Mouse (Mus musculus): ENCODE data around the gene Apol6.

Gene Apol6

DNA sequence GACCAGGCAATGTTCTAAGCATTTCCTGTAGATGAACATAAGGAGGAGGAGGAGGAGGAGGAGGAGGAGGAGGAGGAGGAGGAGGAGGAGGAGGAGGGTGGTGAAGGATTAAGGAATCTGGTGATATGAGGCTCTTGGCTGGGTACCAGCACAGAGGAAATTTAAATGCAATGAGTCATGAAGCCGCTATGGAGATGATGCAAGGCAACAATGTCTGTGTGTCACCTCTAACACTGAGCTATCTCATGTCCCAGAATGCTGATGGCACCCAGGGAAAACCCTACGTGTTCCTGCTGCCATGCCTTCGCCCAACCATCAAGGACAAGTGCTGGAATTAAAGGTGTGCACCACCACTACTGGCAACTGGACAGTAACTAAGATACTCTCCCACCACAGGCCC is 24.5 kb downstream of the Apol6 start:
- DNase-seq (ENCODE audit: extremely low read depth, low read depth), result no peak

GRCm38 (mm10) chr15:77070745-77071268 is 26.3 kb downstream of the Apol6 start:
- DNase-seq (ENCODE audit: extremely low read depth, low read depth), result no peak

DNA sequence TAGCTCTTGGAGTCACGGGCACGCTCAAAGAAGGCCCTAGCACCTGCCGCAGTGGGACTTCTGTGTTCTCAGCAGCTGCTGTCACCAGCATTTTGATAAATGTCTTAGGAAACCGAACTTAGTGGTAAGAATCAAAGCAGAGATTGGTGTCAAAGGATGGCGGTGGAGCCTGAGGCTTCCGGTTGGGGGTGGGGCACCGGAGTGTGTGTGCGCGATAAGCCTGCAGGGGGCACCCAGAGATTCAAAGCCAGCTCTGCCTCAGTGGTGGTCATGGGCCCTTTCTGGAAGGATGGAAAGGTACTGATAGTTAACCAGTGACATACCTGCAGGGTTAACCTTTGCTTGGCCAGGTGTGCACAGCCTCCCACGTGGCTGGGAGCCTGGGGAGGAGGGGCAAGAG is 27.0 kb downstream of the Apol6 start:
- peak; percentile 28 for DNase-seq (ENCODE audit: extremely low read depth, low read depth)

- no peak for DNase-seq (ENCODE audit: extremely low read depth, low read depth)
Observed at GRCm38 (mm10) chr15:77072556-77073163, 28.1 kb downstream of the Apol6 start.

- no peak for DNase-seq (ENCODE audit: extremely low read depth, low read depth)
Observed at GRCm38 (mm10) chr15:77076523-77076922, 32.0 kb downstream of the Apol6 start.

- DNase-seq (ENCODE audit: extremely low read depth, low read depth), result no peak
Observed at GRCm38 (mm10) chr15:77077906-77078305, 33.4 kb downstream of the Apol6 start.

- DNase-seq (ENCODE audit: extremely low read depth, low read depth), result no peak
Observed at GRCm38 (mm10) chr15:77078786-77079185, 34.3 kb downstream of the Apol6 start.

DNA sequence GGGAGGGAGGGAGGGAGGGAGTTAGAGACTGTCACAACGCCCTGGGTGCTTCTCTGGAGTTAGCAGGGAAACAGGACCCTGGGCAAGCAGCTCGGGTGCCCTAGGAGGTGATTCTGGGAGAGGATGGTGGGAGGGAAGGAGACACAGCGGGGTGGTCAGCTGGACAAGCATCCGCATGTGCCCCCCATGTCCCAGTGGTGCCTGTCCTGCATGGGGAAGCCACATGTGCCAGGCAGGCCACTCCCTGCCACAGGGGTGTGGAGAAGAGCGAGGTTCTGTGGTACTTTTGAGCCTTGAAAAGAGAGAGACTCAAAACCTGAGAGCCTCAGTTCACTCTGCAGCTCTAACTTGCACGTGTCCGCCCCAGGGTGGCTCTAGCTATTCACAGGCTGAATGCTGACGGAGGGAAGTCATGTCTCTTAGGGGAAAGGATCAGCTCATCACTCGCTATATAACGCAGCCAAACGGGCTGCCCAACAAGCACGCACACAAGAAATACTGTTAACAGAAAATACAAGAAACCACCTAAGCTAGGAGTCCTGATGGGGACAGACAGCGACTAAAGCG is 34.8 kb downstream of the Apol6 start:
- DNase-seq (ENCODE audit: extremely low read depth, low read depth), result no peak

DNA sequence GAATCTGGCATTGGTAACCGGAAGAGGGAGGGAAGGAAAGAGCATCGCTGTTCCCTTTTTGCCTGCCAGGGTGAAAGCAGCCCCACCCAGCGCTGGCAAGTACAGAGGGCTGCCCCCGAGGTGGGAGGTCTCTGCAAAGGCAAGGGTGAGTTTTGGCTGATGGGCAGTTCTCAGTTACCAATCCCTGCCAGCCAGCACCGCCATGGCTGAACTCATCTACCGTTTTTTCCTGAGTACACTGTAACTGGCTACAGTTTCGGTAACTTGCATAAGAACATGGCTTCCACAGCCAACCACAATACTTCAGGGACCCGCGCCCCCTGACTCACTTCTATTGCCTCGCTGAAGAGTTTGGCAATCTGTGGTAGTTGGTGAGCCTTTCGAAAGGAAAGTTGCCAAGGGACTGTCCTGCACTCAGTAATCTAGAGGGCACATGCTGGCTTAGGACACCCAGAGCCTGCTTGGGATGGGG is 35.4 kb downstream of the Apol6 start:
- no peak for DNase-seq (ENCODE audit: extremely low read depth, low read depth)

DNA sequence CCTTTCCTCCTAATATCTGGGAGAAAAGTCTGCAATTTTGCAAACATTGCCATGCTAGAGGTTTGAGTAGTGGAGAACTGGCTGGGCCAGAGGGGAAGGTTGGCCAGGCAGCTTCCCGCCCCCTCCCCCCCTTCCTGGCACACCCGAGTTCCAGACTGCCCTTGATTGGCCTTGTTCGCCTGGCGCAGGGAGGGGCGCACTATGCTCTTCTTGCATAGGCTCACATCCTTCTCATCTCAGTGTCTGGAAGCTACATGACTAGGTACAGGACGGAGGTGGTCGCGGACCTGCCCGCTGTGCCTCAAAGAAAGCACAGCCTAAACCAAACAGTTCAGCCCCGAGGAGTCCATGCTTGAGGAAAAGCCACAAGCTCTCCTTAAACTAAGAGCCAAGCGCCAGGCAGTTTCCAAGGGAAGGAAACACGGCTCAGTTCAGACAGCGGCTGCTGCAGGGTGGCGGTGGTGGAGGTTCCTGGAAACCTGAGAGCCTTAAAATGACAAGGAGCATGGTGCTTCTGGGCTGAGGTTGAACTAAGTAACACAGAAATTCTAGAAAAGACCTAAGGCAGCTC is 36.2 kb downstream of the Apol6 start:
- DNase-seq (ENCODE audit: extremely low read depth, low read depth), result no peak

DNA sequence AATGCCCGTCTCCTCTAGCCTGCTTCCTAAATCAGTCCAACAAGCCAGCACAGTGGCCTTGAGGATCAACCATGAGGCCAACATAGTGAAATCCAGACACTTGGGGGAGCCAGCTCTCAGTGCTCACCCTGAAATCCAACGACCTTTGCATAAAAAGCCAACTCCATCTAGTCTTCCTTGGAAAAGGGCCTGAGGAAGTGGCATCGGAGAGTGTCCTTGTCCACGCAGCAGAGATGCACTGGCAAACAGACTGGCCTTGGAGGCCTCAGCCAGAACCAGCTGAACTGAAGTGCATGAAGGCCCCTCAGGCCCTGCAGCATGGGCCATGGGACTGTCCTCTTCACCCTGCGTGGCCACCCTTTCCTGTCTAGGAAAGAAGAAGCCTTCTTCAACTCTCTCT is 36.9 kb downstream of the Apol6 start:
- no peak for DNase-seq (ENCODE audit: extremely low read depth, low read depth)

DNA sequence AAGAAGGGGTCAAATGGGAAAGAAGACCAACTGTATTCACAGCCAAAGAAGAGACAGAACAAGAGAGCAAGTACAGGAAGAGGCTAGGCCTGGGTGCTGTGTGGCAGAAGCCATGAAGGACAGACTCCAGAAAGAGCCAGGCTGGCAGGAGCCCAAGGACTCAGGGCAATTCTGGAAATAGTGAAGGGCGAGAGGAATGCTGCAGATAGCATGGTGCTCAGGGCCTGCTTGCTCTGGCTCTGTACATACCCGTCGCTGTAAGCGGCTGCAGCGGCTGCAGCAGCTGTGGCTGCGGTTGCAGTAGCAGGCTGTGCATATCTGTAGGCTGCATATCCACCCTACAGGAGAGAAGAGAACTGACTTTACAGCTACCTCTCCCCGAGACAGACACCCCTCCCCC is 41.3 kb downstream of the Apol6 start:
- no peak for DNase-seq (ENCODE audit: extremely low read depth, low read depth)

DNA sequence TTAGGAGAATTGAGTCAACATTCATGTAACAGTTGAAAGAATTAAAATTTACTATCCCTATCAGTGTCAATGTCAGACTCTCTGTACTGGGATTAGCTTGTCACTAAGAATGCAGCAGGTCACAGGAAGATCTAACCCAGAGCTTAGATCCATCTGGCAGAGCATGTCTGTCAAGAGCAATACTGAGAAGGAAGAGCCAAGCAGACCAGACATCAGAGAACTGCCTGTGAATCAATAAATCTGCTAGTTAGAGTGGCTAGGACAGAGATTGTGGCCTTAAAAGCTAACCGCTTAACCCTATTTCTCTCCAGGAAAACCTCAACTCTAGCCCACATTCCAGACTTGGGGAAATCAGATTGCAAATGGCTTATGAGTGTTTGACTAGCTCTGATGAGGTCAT is 42.0 kb downstream of the Apol6 start:
- no peak for DNase-seq (ENCODE audit: extremely low read depth, low read depth)

- DNase-seq (ENCODE audit: extremely low read depth, low read depth), result no peak
Observed at GRCm38 (mm10) chr15:77089249-77089648, 44.7 kb downstream of the Apol6 start.

- no peak for DNase-seq (ENCODE audit: extremely low read depth, low read depth)
Observed at GRCm38 (mm10) chr15:77090531-77090930, 46.0 kb downstream of the Apol6 start.

DNA sequence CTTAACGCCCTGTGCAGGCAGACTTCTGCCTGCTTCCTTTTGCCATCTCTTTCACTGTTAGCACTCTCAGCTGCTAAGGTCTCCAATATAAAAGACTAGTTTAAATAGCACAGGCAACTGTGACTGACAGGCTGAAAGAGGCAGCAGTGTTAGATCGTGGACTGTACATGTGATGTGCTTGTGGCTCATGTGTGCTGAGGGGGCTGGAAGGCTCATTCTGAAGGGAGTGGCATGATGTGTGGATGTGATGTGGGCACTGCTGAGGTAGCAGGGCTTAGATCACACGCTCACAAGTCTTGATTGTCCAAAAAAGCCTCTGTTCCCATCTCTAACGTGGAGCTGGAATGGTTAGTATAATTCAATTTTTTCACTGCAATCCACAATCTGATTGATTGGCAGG is 46.9 kb downstream of the Apol6 start:
- no peak for DNase-seq (ENCODE audit: extremely low read depth, low read depth)

DNA sequence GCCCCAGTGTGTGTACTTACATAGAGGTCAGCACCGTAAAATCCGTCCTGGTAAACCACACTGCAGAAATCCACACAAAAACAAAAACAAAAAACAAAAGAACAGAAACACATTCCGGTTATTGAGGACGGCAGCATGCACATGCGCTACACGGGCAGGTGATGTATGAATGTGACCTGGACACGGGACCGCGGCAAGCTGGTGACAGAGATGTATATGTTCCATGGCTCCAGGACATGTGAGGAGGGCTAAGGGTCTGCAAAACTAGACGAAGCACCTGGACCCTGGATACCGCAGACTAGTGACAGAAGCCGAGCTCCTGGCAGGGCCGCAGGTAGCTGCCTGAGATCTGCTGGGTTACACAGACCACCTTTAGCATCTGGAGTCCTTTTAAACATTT is 49.9 kb downstream of the Apol6 start:
- no peak for DNase-seq (ENCODE audit: extremely low read depth, low read depth)

GRCm38 (mm10) chr15:77095216-77095615 is 50.7 kb downstream of the Apol6 start:
- no peak for DNase-seq (ENCODE audit: extremely low read depth, low read depth)

GRCm38 (mm10) chr15:77097358-77097757 is 52.8 kb downstream of the Apol6 start:
- no peak for DNase-seq (ENCODE audit: extremely low read depth, low read depth)

DNA sequence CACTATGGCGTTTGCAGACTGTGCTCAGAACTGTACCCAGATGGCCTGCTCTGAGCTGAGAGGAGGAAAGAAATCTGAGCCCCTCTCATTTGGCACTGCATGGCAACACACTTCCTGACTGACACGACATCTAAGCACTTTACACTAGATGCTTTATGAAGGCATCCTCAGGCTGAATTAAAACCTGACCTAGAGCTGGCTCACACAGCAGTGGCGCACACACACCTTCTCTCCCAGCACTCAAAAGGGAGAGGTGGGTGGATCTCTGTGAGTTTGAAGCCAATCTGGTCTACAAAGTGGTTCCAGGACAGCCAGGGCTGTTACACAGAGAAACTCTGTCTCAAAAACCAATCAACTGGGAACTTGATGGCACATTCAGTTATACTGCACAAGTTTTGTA is 55.2 kb downstream of the Apol6 start:
- no peak for DNase-seq (ENCODE audit: extremely low read depth, low read depth)

DNA sequence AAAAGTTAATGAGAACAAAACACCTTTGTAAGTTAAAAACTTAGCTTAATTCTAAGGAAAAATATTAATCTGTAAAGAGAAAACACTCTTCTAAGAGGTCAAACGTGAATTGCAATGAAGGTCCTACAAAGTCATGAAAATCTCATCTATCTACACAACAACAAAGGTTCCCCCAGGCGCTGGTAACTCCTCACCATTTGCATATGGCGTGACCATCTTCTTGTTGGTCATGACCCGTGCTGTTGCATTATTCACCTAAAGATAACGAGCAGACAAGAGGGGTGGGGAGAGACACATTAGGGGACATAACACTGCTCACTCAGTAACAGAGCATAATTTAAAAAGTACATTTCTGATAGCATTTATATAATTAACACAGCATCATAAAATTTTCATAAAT is 58.2 kb downstream of the Apol6 start:
- no peak for DNase-seq (ENCODE audit: extremely low read depth, low read depth)

GRCm38 (mm10) chr15:77104349-77105158 is 60.0 kb downstream of the Apol6 start:
- no peak for DNase-seq (ENCODE audit: extremely low read depth, low read depth)

Data from MEL-GATA-1-ER (cell line).